Mouse (Mus musculus) T-helper 1 cell (primary cell): ENCODE results near the gene Gria1.

Experiments
- in situ Hi-C: fragments of 300-600 bp; cut with MboI, MseI; formaldehyde crosslinking; loops from one replicate; pipeline ENCODE4 v1.15.1; 2025; ENCODE audit warnings: high pct_unique_total_duplicates

Gria1 gene

DNA sequence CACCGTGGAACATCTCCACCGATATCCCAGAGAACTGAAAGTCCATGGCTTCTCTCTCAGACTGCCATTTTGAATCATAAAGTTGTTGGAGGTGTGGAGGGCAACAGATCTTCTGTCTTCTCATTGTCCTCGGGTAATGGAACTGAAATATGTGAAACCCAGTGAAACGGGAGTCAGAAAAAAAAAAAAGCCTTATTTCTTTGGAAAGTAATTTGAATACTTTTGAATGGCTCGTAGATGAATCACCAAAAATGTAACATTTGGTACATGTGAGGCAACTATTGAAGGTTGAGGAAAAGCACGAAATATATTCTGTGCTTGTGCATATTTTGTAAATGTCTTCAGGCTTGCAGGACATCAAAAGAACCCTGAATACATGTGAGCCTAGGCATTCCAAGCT lies 151.7 kb downstream of the Gria1 start:
- in situ Hi-C loops, result no loop called here

DNA sequence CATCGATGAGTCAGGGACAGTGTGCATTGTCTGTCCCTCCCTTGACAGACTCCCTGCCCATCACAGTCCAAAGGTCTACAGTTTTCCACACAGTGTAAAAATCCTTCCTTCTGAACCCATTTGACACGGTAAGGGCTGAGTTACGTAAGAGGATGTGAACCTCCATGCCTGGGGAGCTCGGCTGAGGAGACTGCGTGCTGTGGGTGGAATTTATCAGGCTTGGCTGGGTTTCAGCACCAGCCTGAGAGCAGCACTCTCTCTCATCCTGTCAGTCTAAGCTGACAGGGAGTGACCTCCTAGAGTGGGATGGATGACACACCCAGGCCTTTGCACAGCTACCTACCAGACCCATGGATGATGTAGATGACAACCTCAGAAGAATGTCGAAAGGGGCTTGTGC lies 158.9 kb downstream of the Gria1 start:
- in situ Hi-C loops, result no loop called here

DNA sequence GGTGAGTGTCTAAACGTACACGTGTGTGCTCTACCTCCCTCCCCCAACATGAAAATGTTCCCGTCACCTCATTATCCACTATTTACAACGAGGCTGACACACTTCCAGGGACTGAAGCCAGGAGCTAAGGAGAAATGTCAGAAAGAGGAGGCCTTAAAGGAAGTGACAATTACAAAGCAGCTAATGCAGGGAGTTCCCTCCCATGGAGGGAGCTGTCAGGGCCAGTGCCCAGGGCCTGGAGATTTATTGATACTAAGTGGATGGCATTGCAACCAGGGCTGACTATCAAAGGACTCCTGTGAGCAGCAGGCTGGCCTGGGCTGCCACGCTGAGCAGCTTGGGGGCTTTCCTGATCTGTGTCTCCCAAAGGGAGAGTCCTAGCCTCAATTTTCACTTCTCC lies 163.0 kb downstream of the Gria1 start:
- in situ Hi-C loops, result no loop called here

DNA sequence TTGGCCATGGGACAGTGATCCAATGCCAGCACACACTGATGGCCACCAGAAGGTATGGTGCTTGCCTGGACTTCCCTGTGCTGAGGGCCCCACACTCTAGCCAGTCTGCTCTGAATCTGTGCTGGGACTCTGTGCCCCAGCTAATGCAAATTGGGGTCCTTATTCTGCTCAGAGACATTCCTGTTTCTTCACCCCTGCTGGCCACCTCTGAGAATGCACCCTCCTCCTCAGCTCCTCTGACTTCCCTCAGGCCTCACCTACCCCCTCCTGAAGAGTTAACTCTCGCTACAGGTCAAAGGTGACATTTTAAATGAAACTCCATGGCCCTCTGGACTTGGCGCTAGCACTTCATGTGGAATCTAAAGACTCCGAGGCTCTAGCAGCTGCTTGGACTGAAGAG lies 165.4 kb downstream of the Gria1 start:
- in situ Hi-C loops, result no loop called here

DNA sequence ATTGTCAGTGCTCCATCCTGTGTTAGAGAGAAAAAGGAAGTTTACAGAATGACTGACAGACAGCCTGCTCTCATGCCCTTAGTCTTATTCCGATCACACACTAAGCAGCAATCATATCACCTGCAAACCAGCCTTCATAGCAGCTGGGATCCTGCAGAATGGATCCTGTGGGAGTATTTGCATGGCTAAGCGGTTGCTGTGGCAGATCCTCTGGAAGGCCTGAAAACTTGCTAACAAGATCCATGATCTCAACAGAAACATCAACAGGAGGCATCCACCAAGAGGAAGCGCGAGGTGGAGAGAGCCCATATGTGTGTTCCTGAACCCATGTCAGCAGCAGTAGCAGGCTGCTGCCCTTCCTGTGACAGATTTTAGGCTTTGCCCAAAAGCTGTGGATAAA lies 173.0 kb downstream of the Gria1 start:
- in situ Hi-C loops, result no loop called here

DNA sequence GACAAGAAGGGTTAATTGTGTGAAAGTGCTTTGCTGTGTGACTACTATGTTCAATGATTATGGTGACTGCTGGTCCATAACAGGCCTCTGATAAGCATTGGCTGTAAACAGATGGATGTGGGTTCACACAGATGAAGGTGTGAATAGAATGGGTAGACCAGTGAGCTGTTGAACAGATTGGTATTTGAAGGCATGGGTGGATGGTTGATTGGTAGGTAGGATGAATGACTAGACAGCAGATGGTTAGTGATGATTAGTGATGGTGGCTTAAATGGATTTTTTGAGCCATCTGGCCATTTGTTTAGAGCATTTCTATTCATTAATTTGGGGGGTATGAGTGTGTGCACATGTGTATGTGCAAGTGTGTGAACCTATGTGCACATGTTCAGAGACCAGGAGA lies 173.9 kb downstream of the Gria1 start:
- in situ Hi-C loops, result no loop called here

DNA sequence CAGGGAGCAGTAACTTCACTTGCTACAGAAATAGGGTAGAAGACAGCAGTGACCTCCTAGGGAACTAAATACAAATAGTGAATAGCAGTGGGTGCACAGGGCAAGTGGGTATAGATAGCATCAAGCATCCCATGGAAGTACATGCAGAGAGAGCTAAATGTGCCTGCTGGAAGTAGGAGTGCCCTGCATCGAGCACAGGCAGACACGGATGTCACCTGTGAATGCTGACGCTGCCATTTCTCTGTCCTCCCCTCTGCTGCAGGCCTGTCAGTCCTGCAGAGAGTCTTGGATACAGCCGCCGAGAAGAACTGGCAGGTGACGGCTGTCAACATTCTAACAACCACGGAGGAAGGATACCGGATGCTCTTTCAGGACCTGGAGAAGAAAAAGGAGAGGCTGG lies 178.2 kb downstream of the Gria1 start:
- in situ Hi-C loops, result no loop called here

DNA sequence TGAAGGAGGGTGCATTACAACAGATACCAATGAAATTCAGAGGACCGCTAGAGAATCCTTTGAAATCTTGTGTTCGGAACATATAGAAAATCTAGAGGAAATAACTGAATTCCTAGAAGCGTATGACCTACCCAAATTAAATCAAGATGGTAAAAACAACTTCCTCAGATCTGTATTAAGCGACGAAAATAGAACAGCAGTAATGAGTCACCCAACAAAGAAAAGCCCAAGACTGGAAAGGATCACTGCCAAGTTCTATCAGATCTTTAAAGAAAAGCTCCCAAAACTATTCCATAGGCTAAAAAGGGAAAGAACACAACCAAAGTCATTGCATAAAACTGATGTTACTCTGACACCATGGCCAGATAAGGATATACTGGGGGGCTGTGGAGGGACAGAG lies 183.6 kb downstream of the Gria1 start:
- in situ Hi-C loops, result no loop called here

DNA sequence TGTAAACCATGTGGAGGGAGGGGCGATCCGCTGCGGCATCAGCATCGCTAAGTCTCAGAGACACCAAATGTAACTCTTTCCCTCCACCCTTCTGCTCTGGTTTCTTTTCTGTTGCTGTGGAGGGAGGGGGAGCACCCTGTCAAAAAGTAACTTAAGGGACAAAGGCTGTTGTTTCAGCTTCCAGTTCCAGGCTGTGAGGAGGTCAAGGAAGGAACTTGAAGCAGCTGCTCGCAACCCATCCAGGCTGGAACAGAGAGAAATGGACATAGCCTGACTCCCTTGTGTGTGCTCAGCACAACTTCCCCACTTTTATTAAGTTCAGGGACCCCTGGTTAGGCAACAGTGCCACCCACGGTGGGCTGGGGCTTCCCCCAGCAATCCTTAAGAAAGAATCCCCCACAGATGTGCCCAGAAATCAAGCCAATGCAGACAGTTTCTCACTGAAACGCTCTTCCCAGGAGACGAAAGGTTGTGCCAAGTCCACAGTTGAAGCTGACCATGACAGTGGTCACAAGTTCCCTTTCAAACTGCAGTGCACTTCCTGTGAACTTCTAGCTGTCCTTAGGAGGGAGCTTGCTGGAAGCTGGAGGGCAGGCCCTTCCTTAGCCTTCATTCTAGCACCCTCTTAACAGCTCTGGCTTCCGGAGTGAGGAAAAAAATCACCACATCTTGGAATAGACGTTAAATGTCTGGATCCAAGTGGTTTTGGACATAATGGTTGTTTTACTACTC lies 190.2 kb downstream of the Gria1 start:
- in situ Hi-C loops, result no loop called here

DNA sequence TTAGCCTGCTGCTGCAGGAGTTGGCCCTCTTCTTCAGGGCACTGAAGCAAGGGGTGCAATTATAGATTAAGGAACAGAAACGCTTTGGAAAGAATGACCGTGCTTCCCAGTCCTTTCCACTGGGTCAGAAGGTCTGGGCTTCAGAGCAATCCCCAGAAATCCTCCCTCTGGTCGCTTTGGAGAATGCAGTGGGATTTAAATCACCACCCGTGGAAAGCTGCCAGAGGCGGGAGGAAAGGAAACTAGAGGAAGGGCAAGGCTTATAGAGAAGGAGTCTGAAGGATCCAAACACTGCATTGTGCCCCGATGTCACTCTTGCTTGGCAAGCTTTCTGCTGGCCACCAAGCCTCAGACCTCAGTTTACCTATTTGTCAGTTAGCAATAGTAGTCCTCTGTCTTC lies 193.2 kb downstream of the Gria1 start:
- in situ Hi-C loops, result no loop called here

DNA sequence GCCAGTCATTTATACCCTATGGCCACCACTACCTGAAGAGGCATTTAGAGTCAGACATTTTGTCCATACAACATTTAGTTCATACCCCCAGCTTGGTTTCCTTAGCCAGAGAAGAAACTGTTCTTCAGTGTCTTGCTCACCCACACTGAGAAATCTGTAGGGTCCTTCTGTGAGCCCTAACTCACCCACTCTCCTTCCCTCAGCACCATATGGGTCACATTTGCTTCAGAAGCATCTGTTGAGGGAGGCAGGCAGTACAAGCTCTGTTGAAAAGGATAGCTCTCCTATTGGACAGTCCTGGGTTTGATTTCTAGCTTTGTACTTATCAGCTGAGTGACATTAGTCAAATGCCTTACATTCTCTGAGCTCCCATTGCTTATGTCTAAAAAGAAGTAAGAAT lies 196.1 kb downstream of the Gria1 start:
- in situ Hi-C loops, result no loop called here

DNA sequence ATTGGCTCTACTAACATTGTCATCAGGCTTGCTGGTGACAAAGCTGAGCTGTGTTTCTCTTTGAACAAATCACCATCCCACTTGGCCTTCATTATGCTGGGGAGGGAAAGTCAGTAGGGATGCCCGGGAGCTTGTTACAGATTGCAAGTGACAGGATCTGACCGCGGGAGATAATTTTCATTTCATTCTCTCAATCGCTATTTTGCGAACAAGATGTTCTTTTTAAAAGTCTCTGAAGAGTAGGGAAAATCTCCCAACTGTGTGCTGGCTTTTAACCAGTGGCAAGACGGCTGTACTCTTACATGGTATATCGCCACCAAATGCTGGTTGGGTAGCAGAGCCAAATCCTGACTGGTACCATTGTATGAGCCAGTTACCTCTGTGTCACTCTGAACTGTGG lies 202.9 kb downstream of the Gria1 start:
- in situ Hi-C loops, result no loop called here

DNA sequence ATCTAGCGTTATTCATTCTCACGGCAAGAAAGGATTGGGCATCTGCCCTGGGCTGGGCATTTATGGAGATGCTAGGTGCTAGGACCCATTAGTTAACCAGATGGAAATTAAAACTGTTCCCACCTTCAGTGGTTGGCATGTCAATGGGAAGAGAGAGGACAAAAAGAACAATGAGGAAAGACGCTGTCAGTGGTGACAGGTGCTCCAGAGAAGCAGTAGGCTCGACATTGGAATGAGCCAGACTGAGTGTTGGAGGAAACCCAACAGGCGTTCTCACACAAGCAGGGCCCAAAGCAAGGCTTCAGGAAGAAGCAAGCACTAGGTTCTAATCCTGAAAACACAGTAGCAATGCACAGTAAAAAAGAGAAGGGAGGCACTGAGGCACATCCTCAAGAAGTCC lies 203.4 kb downstream of the Gria1 start:
- in situ Hi-C loops, result no loop called here

DNA sequence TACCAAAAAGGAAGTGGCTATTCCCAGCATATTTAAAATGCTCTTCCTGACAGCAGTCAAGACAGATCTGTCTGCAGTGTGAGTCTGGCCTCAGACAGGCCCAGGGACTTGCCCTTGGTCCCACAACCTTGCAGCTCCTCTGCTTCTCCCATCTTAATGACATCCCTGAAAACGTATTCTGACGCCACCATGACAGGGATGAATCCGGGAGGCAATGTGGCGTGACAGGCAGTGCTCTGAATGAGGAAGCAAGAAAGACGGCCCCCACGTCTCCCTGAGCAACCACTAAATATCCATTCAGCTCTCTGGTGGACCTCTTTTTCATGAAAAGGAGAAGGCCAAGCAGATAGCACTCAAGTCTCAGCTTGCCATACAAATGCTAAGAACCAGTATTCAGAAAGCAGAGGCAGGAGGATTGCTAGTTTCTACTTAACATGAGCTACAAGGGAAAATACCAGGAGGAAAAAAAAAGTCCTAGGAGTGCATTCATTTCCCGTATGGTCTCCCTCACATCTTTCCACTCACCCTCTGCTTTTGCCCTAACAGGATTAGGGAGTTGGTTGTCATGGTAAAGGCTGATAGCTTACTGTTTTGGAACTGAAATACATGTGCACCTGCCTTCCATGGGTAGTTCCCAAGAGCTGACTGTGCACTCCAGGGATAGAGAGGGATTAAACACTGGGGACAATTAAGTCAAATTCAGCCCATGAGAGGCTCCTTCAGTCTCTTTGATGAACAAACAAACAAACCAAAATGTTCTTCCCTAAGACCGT lies 211.8 kb downstream of the Gria1 start:
- in situ Hi-C loops, result no loop called here

DNA sequence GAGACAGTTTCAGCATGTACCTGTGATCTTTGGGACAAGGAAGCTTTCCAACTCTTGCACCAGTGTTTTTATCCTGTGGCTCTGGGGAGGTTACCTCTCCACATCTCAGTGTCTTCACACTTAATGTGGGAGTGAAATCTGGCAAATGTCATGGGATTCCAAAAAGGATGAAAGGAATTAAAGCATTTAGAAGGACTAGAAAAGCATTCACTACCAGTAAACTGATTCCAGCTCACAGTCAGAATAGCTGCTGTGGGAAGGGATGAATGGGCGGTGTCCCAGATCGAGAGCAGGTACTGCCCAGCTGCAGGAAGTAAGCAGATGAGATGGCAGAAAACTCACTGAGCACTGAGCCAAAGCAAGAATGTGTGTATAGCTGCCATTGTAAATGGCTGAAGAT lies 224.3 kb downstream of the Gria1 start:
- in situ Hi-C loops, result no loop called here

DNA sequence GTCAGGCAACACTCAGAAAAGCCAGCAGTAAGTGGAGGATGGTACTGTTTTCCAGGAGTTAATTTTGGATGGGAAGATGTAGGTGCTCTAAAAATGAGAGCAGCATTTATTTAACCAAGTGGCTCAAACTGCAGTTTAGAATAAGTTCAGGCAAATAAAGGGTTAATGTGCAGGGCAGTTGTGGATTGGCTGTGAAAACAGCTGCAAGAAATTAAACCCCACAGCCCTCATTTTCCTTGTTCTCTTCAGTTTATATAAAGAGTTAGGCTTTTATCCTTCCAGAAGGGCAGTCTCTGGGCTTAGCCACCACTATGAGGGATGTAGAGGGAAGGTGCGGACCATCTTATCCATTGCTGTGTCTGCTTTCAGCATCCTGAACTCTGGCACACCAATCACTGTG lies 225.2 kb downstream of the Gria1 start:
- in situ Hi-C loops, result no loop called here

DNA sequence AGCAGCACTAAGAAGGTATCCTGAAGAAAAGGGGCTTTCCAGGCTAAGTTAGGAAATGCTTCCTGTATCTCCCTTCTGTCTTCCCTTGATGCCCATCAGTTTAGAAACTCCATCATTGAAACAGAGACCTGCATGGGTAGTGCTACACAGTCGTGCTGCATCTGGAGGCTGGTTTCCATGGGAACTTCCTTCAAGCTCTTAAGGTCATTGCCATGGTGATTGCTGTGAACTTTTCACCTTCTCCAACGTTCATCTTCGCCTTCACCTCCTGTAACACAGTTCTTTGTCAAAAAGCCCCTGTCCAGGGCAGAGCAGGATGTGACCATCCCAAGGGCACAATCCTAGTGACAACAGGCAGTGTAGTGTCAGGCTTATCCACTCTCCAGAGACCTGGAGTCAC lies 228.6 kb downstream of the Gria1 start:
- in situ Hi-C loops, result no loop called here

DNA sequence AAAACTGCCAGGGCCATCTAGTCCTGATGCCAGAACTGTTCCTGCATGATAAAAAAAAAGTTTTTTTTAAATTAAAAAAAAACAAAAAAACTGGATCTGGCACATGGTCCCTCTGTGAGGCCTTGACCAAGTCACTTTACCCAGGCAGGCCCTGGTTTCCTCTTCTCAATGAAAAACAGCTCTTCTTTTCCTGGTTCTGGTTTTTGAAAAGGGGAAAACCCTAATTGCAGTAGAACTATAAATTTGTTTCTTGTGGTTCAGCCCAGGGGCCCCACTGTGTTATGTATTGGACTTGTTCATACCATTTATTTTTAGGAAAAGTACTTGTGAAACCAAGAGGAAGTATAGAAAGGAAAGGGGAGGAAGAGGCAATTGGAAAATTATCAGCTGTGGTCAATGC lies 232.6 kb downstream of the Gria1 start:
- in situ Hi-C loops, result no loop called here

DNA sequence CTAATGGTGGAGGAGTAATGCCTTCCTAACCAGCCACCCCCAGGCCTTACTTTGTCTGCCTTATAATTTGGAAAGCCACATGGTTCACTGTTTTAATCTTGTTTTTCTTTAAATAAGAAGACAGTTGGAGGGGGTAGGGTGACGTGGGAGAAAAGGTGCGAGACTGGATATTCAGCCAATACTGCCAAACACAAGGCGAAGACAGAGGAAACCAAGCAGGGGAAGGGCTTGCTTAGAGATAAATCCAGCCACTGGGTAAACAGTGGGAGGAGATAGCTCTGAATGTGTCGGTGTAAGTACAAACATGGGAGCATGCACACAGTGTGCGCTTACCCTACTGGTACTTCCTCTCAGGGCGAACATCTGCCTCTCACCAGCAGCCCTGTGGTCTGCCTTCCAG lies 233.4 kb downstream of the Gria1 start:
- in situ Hi-C loops, result no loop called here

DNA sequence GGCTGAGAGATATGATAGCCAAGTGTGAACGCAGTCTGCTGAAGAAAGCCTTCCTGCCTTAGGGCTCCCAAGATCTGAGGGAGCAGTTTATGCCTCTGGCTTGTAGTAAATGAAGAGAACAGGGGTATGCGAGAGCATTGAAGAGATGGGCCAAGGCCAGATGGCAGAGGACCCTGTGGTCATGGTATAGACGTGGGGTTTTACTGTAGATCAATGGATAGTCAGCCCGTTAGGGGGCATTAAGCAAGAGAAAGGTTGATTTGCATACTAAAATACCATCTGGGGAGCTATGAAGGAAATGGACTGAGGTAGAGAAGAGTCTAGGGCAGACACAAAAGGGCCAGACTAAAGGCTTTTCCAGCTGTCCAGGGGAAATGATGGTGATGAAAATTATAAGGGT lies 237.7 kb downstream of the Gria1 start:
- in situ Hi-C loops, result loop anchor here (5.0 kb wide), 1 partner anchor 102 kb away; no protein-coding TSS in a partner anchor

DNA sequence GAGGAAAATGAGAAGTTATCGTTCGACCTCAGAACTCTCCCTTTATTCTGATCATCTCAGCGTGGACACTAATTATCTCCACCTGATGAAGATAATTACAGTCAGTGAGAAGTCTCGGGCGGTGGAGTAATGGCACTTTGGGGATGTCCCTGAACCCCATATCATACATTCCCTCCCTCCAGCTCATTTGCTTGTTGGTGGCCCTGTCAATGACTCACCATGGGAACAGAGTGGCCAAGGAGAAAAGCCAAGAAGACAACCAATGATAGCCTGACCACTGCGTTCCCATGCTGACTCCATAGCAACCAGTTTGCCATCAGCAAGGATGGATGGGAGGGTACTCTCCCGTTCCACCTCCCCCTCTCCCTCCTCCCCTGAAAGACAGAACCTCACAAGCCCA lies 238.9 kb downstream of the Gria1 start:
- in situ Hi-C loops, result no loop called here

DNA sequence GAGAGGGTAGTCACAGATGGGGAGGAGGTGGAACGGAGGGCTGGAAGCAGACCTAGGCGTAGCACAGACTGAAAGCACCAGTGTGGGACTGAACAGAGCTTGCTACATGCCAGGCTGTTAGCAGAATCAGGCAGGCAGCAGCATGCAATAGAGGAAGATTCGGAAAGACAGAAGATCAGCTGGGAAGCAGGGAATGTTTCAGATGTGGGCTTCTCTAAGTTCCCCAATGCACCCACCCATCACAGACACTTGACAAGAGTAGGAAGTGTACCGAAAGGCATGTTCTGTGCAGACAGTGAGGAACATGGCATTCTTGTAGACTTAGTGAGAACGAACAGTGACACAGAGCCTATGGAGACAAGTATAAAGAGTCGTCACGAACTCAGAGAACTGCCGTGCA lies 260.5 kb downstream of the Gria1 start:
- in situ Hi-C loops, result no loop called here

DNA sequence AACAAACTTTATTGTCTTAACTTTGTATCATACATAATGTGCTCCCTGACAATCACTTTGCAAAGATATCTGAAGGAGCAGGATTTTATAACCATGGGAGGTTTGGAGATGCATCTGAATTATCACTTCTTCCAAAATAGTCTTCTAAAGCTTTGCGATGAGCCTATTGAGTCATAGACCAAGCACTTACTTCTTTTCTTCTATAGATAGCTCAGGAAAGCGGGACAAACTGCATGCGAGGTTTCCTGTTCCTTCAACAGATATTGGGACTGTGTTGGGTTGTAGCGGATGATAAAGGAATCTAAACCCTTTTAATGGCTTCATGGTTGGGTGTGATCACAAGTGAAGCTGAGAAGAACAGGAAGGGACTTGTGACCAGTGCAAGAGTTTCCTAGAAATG lies 263.5 kb downstream of the Gria1 start:
- in situ Hi-C loops, result no loop called here

DNA sequence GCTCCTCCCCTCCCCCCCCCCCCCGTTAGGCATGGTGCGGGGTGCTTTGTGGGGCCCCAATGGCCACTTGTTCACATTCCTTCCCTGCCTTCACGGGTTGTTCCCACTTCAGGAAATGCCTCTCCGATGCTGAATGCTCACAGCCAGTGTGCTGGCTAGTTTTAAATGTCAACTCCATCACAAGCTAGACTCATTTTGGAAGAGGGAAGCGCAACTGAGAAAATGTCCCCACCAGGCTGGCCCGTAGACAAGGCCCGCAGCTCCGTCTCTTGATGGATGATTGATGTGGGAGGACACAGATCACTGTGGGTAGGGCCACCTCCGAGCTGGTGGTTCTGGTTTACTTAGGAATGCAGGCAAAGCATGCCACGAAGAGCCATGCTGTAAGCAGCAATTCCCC lies 266.9 kb downstream of the Gria1 start:
- in situ Hi-C loops, result no loop called here
